Mouse (Mus musculus) MEL (cell line): ENCODE data around the gene Fbxo17.

Experiments
- CTCF ChIP-seq, 3 experiments: IDR thresholded peaks in 2 of 3; conservative IDR thresholded peaks in 1 of 3; 2 replicates each; pipeline ENCODE4 v1.5.1; 2011 to 2012; ENCODE audit warnings: low read length in 3 of 3, low read depth in 2 of 3, mild to moderate bottlenecking in 2 of 3, improper control_type of control experiment in 1 of 3, inconsistent platforms in 1 of 3, mixed read lengths in 1 of 3, moderate library complexity in 1 of 3; ENCODE audit not compliant: control insufficient read depth in 1 of 3, insufficient read depth in 1 of 3, poor library complexity in 1 of 3, severe bottlenecking in 1 of 3
- ETS1 ChIP-seq: IDR thresholded peaks from 2 replicates; pipeline ENCODE4 v1.6.1; 2012; ENCODE audit warnings: low read depth, mild to moderate bottlenecking, inconsistent platforms, low read length, improper control_type of control experiment, moderate library complexity
- JUND ChIP-seq: IDR thresholded peaks from 2 replicates; pipeline ENCODE4 v1.6.1; 2011; ENCODE audit warnings: low read depth, mild to moderate bottlenecking, improper control_type of control experiment, low read length
- MAX ChIP-seq: IDR thresholded peaks from 2 replicates; pipeline ENCODE4 v1.6.1; 2011; ENCODE audit warnings: low read length, improper control_type of control experiment
- ZC3H11A ChIP-seq: IDR thresholded peaks from 2 replicates; pipeline ENCODE4 v1.6.1; 2012; ENCODE audit warnings: low read depth, mild to moderate bottlenecking, inconsistent platforms, low read length, improper control_type of control experiment

DNA sequence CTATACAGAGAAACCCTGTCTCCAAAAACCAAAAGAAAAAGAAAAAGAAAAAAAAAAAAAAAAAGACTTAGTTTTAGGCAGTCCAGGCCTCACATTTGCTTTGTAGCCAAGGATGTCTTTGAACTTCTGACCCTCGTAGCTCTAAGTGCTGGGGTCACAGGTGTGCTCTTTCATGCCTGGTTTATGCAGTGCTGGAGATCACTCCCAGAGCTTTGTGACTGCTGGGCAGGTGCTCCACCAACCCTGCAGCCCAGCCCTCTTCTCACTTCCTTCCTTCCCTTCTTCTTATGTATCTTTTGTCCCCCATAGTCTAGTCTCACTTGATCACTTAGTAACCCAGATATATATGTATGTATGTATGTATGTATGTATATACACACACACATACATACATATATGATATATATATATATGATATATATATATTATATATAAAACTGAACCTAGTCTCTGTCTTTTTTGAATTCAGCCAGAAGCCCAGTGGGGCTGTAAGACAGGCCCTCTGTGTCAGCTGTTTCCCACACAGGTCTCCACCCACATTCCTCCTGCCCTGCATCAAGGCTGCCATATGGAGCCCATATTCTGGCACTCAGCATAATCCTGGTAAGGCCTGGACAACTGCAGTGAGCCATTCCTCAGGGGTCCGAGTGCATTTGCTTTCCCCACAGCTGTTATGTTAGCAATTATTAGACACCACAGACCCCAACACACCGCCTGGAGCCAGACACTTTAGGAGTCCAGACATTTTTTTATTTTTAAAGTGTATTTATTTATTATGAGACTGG lies 4.3 kb downstream of the Fbxo17 start:
- TF ChIP-seq CTCF (IDR thresholded peaks at IDR 0.05 in 2 of 3, conservative IDR thresholded peaks at IDR 0.05 in 1 of 3; ENCODE audit: control insufficient read depth in 1 of 3, insufficient read depth in 1 of 3, low read depth in 2 of 3, low read length in 3 of 3, poor library complexity in 1 of 3, severe bottlenecking in 1 of 3) (no peak), JUND (no peak), ETS1 (no peak), ZC3H11A (no peak), MAX (no peak)
